Mouse (Mus musculus): ENCODE measurements around the gene Cltc.

GRCm38 (mm10) chr11:86657863-86658262 lies 99.5 kb downstream of the Cltc start:
- TF ChIP-seq POLR2A (IDR thresholded peaks at IDR 0.05; ENCODE audit: control insufficient read depth, extremely low read depth, insufficient read depth, low read length, poor library complexity) (no peak), CTCF (IDR thresholded peaks at IDR 0.05; ENCODE audit: borderline replicate concordance, control insufficient read depth, extremely low read depth, insufficient read depth, low read length, poor library complexity) (no peak)
